Mouse (Mus musculus): ENCODE measurements around the gene Ndrg4. TPM values are rescaled to one million over a fixed set of nuclear protein-coding genes. Genes with fewer than 3 reads are reported as not detected.

Ndrg4 gene
- polyA plus RNA-seq (2012; fragmentation: generic; extraction: Trizol) = 1 to 10 TPM; 1.1 to 8.9 TPM

GRCm38 (mm10) chr8:95676631-95677030, at the start of gene Ndrg4:
Gene Ndrg4 (plus strand): TSS chr8:95676980.

GRCm38 (mm10) chr8:95633262-95634062, 43.3 kb upstream of the Ndrg4 start, which contains the start of gene Gins3:
Gene Gins3 (plus strand): TSS chr8:95633453.

GRCm38 (mm10) chr8:95715676-95716531, 39.1 kb downstream of the Ndrg4 start, which contains the start of gene Setd6:
Gene Setd6 (plus strand): TSS chr8:95715881.

Other genes with a start within 250 kb of the Ndrg4 start
- 10 to 100 TPM; 16.0 to 73.6 TPM for gene Cfap20, start 242.1 kb upstream of the Ndrg4 start, polyA plus RNA-seq (2012; fragmentation: generic; extraction: Trizol)
- gene Csnk2a2, start 186.9 kb upstream of the Ndrg4 start, polyA plus RNA-seq (2012; fragmentation: generic; extraction: Trizol) = 10 to 100 TPM; 25.0 to 43.3 TPM
- under 1 TPM in 1 of 2 experiments, not detected in 1; 0.33 TPM for gene Ccdc113, start 142.9 kb upstream of the Ndrg4 start, polyA plus RNA-seq (2012; fragmentation: generic; extraction: Trizol)
- gene Prss54, start 100.6 kb upstream of the Ndrg4 start, polyA plus RNA-seq (2012; fragmentation: generic; extraction: Trizol) = not detected
- gene Gins3, start 43.5 kb upstream of the Ndrg4 start, polyA plus RNA-seq (2012; fragmentation: generic; extraction: Trizol) = 1 to 10 TPM; 1.4 to 2.7 TPM
- gene Setd6, start 38.9 kb downstream of the Ndrg4 start, polyA plus RNA-seq (2012; fragmentation: generic; extraction: Trizol) = 1 to 10 TPM; 3.1 to 4.4 TPM
- gene Cnot1, start 130.5 kb downstream of the Ndrg4 start, polyA plus RNA-seq (2012; fragmentation: generic; extraction: Trizol) = 10 to 100 TPM in 1 of 2 experiments, 1 to 10 TPM in 1; 3.2 to 40.6 TPM
- gene Sap18b, start 148.4 kb downstream of the Ndrg4 start, polyA plus RNA-seq (2012; fragmentation: generic; extraction: Trizol) = 100 to 1,000 TPM; 181 to 185 TPM
- gene Slc38a7, start 176.6 kb downstream of the Ndrg4 start, polyA plus RNA-seq (2012; fragmentation: generic; extraction: Trizol) = 10 to 100 TPM in 1 of 2 experiments, 1 to 10 TPM in 1; 6.4 to 17.9 TPM
- 100 to 1,000 TPM; 141 to 196 TPM for gene Got2, start 211.6 kb downstream of the Ndrg4 start, polyA plus RNA-seq (2012; fragmentation: generic; extraction: Trizol)